Mouse (Mus musculus): ENCODE data around the gene Abhd5. TPM values are rescaled to one million over a fixed set of nuclear protein-coding genes. Genes with fewer than 3 reads are reported as not detected.
"Not testable (repeated sequence)": the region's sequence is repeated elsewhere in the genome, so short reads cannot be mapped to it uniquely, and the experiment has no call there.

The Abhd5 gene
- 67.2 and 78.4 TPM in 2 replicates for total RNA-seq (2021)
- long read RNA-seq, transcript Abhd5-204 (7 exons, 3,157 nt): major isoform, 57 of 78 reads
- long read RNA-seq, partial matches to known transcripts: 13 of 78 reads
- long read RNA-seq, other reads (novel, unspliced or antisense): 8 of 78 reads

DNA sequence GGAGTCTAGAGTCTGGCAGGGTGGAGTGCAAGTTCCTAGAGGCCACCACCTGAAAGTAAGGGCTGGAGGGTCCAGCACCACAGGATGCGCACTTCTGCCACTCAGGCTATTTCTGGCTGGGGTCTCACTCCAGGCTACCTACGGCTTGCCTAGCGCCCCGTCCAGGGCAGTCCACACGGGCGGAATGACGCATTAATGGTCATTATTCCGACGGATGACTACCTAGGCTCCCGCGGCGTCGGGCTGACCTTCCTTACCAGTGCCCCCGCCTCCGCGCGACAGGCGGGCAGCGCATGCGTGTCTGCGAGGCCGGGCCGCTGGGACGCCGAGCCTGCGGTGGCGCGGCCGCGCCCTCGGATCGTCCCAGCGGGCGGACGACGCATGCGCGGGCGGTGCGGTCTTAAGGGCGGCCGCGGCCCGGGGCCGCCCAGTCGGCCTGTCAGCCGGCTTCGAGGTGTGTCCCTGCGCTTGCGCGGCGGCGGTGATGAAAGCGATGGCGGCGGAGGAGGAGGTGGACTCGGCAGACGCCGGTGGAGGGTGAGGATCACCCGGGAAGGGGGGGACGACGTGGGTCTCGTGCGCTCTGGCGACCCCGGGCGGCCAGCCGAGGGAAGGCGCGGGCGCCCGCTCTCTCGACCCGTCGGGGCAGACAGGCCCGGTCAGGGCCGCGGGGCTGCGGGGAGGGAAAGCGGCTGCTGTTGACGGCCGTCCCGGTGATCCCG lies at the start of gene Abhd5:
Gene Abhd5, plus strand, starts transcription at position 306 of the 722 bp plus-strand sequence.
- peak; percentile 99 for DNase-seq

DNA sequence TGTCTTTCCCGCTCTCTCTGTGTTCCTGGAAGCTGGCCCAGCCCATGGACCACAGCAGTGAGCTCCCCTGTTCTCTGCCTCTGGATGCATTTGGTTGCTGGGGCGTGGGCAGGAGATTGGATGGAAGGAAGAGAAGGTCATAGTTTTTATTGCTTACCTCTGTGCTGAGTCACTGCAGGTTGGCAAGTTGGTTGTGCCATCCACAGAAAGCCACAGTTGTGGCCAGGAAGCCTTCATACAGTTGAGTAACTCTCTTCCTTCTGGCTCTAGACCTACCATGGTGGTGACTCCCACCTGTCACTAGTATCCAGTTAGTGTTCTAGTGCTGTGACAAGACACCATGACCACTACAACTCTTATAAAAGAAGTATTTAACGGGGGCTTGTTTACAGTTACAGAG lies 46.1 kb upstream of the Abhd5 start:
- DNase-seq: no peak

DNA sequence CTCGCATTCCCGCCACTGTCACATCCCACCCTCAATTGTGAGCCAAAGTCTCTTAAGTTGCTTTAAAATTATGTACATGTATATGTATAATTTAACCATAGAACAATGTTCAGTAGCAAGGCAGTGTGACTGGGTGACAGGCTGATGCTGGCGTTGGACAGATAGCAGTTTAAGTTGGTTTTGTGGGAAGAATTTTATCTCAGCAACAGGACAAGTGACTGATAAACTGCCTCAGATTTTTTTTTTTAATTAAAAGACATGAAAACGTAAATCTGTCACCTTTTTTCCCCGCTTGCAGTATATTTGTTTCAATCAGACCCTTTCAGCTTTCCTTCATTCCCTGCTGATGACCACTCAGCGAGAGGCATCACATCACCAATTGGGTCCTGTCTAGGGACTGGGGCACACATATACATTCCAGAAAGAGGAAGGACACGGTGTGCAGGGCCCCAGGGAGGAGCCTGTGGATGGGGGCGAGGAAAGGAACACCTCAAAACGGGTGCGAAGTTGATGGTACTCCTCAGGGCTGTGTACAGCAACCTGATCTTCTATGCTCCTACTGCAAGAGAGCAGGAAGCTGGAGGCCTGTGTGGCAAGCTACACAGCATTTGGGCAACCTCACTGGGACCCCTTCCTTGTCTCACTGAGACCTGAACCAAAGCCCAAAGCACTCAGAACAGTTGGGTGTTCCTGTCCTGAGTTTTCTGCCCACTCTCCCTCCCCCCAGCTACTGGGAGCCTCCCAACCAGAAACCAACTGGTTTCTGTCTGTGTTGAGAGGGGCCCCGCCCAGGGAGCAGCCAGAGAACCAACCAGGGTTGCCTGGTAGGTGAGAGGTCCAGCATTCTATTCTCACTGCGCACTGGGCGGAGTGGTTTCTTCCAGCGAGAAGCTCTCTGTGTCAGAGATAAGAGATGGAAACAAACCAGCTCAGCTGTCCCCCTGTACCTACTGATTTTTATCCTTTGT lies 42.1 kb upstream of the Abhd5 start:
- peak; percentile 46 for DNase-seq

DNA sequence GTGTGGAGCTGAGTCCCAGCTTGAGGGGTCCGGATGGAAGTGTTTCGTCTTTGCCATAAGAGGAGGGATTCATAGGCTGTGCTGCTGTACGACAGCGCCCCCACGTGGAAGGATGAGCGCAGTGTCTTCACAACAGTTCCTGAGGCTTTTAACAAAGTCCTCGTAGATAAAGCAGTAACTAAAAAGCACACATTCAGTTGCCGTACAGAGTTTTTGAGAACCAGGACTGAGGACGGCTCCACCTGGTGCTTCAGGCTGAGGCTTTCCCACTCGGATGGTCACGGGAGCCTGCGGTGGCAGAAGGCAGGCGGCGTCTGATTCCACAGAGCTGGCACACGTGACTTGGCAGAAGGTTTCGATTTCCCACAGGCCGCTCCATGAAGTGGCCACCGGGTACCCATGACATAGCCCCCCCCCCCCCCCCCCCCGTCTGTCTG lies 40.8 kb upstream of the Abhd5 start:
- peak; percentile 87 for DNase-seq

DNA sequence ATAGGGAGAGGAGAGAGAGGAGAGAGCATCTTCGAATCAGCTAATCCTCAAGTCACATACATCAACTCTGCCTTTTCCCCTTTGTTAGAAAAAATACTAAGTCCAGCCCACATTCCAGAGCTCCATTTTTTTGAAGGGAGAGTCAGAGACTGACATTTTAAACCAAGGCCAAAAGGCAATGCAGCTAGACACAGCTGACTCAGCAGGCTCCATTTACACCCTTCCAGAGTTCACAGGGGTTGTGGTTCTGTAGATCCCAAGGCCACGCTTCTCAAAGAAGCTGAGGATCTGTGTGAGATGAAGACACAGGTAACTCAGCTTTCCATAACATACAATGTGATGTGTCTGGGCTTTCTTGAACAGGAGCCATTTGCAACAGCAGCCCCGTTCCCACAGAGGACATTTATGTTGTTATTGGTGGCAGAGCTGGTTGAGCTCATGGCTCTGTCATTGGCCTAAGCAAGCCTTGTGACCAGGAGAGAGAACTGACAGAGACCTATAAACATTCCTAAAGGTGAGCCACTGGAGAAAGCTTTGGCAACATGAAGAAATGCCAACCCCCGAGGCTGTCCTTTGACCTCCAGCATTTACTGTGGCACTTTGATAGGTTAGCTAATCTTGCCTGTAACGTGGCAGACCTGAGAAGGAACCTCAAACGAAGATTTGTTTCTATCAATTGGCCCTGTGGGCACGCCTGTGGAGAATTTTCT lies 40.2 kb upstream of the Abhd5 start:
- peak; percentile 41 for DNase-seq

DNA sequence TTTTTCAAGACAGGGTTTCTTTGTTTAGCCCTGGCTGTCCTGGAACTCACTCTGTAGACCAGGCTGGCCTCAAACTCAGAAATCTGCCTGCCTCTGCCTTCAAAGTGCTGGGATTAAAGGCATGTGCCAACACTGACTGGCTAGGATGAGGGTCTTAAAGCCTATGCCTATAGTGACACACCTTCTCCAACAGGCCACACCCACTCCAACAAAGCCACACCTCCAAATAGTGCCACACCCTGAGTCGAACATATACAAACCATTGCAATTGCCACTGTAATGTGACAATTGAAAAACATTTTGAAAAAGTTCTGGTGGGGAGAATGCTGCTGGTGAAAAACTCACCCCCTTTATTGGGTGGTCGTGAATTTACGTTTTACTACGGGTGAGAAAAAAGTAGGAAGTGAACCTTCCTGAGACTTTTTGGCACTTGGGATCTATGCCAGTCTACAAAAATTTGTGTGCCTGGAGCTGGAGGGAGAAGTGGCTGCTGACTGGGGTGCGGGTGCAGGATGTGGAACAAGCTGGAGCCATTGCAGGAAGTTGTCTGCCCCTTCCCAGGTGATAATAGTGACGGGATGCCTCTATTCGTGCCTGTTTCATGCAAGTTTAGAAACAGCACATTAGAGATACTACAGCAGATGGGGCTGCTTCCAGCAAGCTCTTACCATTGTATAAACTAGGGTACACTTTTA lies 39.0 kb upstream of the Abhd5 start:
- no peak for DNase-seq

DNA sequence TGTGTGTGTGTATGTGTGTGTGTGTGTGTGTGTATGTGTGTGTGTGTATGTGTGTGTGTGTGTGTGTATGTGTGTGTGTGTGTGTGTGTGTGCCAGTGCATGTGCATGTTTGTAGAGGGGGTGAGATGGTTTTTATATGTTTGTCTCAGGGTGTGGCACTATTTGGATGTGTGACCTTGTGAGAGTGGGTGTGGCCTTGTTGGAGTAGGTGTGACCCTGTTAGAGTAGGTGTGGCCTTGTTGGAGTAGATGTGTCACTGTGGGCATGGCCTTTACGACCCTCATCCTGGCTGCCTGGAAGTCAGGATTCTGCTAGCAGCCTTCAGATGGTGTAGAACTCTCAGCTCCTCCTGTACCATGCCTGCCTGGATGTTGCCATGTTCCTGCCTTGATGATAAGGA lies 38.3 kb upstream of the Abhd5 start:
- not testable (repeated sequence) for DNase-seq

DNA sequence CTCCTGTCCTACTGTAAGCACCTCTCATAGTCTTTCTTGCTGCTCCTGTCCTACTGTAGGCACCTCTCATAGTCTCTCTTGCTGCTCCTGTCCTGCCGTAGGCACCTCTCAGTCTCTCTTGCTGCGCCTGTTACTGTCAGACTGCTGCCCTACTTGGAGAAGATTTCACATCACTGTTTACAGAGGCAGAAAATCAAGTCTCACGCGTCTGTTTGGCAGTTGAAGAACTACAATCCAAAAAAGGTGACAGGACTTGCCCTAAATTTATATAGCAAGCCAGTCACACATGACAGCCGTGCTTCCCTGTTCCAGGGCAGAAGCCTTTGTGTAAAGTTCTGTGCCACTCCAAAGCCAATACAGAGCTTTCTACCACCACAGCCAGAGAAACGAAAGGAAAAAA lies 37.0 kb upstream of the Abhd5 start:
- DNase-seq: no peak

DNA sequence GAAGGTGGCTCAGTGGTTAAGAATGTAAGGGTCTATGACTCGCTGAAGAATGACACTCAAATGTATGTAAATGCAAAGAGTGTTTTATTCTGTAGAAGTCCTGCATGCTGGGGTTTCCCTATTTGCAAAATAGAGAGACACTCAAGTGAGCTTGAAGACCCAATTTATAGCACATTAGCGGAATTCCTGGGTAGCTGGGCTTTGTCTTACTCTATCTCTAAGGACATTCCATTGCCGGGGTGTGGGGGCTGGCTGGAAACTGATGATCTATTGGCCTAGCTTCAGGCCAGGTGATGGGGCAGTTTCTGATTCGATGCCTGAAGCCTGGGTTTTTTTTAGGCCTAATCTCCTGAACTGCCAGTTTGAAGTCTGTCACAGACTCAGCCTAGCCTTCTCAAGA lies 36.5 kb upstream of the Abhd5 start:
- no peak for DNase-seq

DNA sequence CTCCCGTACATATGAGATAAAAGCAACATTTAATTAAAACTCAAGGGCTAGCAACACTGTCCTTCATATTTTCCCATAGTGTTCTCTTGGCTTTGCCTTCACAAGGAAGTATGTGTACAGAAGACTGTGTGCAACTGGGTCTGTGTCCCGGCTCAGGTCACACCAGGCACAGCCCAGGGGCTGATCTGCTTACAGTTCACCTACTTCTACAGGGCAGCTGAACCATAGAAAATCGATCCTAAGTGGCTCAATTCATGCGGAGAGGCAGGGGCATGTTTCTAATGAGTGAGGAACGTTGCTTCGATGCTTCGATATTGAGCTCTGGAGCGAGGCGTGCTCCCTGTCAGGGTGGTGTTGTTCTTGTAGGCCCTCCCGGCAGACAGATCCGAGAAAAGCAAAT lies 35.9 kb upstream of the Abhd5 start:
- DNase-seq: no peak

DNA sequence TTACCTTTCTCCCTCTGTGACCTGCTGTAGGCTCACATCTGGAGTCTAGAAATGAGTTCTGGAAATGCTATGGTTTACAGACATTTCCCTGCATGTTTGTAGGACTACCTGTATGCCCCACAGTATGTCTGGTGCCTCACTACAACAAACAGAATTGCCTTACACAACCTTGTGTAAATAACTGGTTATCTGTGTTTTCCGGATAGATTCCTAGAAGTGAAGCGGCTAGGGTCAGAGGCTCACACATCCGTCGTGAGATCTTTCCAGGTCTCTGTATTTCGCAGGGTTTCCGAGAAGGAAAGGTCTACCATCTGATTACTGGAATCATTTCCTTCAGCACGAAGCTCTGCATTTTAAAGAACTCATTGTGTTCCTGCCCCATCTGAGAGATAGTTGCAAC lies 34.8 kb upstream of the Abhd5 start:
- DNase-seq: no peak

DNA sequence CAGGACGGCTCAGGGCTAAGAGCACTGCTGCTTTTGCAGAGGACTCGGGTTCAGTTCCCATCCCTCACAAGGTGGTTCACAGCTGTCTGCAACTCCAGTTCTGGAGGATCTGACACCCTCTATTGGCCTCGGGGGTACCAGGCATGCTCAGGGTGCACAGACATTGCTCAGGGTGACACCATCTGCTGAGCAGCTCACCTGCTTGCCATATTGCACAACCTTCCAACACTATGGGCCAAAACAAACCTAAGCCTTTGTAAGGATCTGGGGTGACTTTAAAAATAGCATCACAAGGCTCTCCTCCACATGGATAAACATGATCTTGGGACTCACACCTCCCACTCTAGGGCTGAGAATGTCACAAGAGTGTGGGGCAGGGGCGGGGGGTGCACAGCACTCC lies 30.8 kb upstream of the Abhd5 start:
- DNase-seq: no peak

DNA sequence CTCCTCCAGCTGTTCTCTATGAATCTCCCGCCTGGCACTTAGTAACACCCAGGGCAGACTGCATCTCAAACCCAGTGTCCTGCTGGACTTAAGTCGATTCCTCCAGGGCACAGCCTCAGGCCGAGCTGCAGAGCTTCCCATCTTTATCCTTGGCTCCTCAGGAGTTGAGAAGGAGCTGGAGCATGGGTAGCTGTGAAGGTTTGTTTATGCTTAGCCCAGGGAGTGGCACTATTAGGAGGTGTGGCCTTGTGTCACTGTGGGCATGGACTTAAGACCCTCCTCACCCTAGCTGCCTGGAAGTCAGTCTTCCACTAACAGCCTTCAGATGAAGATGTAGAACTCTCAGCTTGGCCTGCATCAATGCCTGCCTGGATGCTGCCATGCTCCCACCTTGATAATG lies 29.1 kb upstream of the Abhd5 start:
- no peak for DNase-seq

DNA sequence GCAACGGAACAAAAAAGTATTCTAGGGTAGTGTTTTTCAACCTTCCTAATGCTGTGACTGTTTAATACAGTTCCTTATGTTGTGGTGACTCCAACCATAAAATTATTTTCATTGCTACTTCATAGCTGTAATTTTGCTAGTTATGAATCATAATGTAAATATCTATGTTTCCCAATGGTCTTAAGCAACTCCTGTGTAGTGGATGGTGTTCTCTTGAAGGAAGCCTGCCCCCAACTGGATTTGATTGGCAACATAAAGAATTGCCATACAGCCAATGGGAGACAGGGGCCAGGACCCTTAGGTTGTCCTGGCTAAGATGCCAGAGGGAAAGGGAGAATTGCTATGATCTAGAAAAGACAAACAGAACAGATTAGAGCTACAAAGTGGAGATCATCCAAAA lies 25.4 kb upstream of the Abhd5 start:
- no peak for DNase-seq

DNA sequence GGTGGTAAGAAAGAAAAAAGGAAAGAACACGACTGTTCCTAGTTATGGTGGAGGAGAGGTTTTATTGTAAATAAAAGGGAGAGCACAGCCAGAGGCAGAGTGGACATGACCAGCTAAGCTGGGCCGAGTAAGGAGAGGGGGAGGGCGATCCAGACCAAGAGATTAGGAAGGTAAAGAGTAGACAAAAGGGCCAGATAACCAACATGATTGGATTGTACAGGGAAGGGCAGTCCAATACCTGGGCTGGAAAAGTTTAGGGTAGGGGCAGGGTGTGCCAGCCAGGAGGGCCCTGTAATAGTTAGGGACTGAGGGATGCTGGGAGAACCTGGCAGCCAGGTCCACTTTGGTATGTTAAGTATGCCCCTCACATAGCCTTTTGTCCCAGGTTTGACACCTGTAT lies 23.2 kb upstream of the Abhd5 start:
- no peak for DNase-seq

DNA sequence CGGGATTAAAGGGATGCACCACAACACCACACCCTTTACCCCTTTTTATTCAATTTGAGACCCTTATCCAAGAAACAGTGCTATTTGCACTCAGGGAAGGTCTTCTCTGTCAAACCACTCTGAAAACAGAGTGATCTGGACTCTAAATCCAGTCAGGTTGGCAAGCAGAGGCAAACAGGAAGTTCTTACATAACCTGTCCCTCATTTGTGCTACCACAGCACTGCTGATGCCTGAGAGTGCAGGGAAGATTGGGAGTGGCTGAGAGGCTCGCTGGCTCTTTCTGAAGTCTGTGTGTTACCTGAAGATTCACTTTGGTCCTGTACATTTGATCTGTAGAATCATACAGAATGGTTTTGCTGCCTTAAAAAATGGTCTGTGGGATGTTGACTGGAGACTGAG lies 14.7 kb upstream of the Abhd5 start:
- no peak for DNase-seq

DNA sequence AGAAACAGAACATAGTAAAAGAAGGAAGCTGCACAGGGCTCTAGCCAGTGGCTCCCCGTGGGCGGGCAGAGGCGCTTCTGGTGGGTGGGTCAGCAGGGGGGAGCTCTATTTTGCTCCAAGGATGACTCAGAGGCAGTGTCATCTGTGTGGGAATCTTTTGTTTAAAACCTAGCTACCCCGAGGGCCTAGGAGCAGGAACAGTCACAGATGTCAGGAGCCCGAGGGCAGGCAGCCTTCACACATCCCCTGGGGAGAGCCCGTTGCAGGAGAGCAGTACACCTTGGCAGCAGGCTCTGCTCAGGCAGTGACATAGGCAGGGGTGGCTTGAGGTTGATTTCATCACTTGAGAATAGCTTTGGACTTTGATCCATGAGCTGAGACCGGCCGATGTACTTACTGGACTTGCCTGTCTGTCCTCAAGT lies 13.9 kb upstream of the Abhd5 start:
- no peak for DNase-seq

DNA sequence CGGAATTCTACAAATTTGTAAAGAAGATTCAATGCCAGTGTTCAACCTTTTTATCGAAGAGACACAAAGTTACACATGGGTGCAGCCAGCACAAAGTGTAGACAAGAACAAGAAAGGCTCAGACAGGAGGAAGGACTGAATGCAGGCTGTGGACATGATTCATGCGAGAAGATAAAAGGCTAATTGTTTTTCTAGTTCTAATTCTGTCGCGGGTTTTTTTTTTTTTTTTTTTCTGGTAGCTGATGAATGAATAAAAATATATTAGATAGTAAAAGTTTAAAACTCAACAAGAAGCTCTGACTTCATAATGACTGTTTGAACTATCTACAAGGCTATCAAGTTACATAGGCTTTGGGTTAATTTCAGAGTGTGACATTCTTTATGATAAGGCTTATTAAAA lies 11.4 kb upstream of the Abhd5 start:
- DNase-seq: no peak

DNA sequence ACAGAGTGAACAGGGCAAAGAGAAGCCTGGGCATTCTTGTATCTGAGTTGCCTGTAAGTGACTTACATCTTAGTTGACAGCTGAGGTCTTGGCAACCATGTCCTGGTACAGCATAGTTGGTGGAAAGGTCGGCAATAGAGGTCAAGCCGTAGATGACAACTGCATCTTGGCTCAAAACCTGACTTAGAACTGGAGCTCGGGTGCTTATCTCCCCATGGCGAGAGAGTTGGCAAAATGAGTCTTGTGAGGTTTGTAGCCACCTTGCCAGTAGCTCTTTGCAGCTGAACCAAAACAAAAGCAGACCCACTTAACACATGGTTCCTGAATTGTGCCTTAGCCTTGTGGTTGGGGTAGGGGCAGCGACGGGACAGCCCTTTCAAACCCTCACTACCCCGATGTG lies 8.0 kb upstream of the Abhd5 start:
- no peak for DNase-seq

DNA sequence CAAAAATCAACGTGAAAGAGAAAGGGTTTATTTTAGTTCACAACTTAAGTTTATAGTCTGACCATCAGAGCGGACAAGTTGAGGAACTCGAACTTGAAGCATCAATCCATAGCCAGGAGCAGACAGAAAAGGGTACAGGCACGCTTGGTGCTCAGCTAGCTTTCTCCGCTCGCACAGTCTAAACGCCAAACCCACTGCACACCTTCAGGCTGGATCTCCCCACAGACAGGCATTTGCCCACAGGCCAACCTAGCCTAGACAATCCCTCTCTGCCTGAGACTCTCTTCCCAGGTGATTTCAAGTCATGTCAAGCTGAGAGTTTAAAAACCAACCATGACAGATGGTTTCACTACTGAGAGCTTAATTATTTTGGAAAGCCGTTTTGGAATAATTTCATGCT lies 6.8 kb upstream of the Abhd5 start:
- no peak for DNase-seq

DNA sequence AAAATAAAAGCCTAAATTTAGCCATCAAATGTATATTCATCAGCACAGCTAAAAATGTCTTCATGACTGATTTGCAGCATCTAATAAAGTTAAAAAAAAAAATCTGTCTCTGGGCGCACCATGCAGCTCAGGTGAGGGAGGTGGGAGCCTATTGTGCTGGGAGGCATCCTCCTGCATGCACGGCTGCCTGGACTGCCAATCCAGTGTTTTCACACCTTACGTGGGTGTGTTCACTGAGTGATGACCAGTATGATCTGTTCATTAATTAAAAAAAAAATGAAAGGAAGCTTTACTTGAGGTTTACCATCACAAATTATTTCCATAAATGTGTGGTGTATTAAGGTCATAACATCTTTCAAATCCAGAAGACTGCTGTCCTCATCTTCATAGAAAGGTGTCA lies 6.1 kb upstream of the Abhd5 start:
- DNase-seq: no peak

DNA sequence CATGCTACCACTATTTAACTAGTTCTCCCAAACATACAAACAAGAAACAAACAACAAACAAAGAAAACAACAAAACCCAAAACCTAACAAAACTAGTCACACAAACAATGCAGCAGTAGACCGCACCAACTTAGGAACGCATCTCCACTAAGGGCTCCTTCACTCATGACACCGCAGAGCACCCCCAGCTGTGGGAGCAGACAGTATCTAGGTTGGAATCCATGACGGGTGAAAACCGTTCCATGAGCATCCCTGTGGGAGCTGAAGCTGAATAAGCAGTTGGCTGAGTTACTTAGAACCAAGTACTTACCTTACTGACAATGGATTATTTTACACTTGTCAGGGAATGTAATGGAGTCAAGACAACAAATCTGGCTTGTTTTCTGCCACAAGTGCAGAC lies 5.3 kb upstream of the Abhd5 start:
- no peak for DNase-seq
